Mouse (Mus musculus) layer of hippocampus, adult 2 months (tissue): ENCODE measurements around the gene Prr23a3. TPM values are rescaled to one million over a fixed set of nuclear protein-coding genes. Genes with fewer than 3 reads are reported as not detected.

Experiments
- DNase-seq, 2 experiments: peaks; one replicate each; pipeline ENCODE4 v3.0.0; 2022; ENCODE audit warnings: low spot score in 2 of 2
- H3K27ac ChIP-seq: fragments of 200-600 bp; 2 replicates; pipeline ENCODE4 v1.8.1; 2022
- H3K4me3 ChIP-seq: fragments of 200-600 bp; 2 replicates; pipeline ENCODE4 v1.8.1; 2022; ENCODE audit warnings: mild to moderate bottlenecking
- CTCF ChIP-seq: fragments of 200-600 bp; conservative IDR thresholded peaks from 2 replicates; pipeline ENCODE4 v1.8.1; 2022; ENCODE audit warnings: antibody characterized with exemption, mild to moderate bottlenecking, moderate library complexity
- total RNA-seq, 2 experiments: library from RNA; stranded (reverse); gene quantifications; 2 replicates each; pipeline ENCODE4 v1.2.3; 2021

Prr23a3 gene
- total RNA-seq, 2 experiments from 2014 or later: not detected

DNA sequence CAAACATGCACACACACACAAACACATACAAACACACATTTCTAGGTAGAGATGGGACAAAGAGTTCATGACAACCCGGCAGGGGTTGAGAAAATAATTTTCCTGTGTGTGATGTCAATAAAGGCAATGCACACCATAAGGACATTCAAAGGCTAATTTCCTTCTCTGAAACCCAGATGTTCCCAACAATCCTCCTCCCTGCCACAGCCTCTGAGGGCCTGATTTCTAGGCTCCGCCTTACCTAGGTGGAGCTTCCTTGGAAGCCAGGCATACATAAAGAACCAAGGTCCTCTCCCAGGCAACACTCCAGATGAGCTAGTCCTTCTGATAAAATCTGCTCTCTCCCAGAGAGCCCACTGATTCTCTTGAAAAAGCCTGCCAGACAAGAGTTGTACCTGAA is 38.3 kb downstream of the Prr23a3 start, which contains the start of gene 7420426K07Rik:
Gene 7420426K07Rik (plus strand): TSS at position 301 of the 400 bp plus-strand sequence.
- H3K27ac ChIP-seq: no peak within 1 kb of the TSS
- no peak for TF ChIP-seq CTCF
- no peak within 1 kb of the TSS for H3K4me3 ChIP-seq
- no peak for DNase-seq

Other genes with a start within 250 kb of the Prr23a3 start
- not detected for gene Prr23a1, start 22.3 kb upstream of the Prr23a3 start, total RNA-seq
- not detected for gene Prr23a2, start 8.3 kb upstream of the Prr23a3 start, total RNA-seq
- not detected for gene 7420426K07Rik, start 38.4 kb downstream of the Prr23a3 start, total RNA-seq
- gene Foxl2, start 90.5 kb downstream of the Prr23a3 start, total RNA-seq: 1 to 10 TPM in 1 of 2 experiments, under 1 TPM in 1; 0.92 to 1.0 TPM
- 10 to 100 TPM; 60.0 to 61.1 TPM for gene Faim, start 121.6 kb downstream of the Prr23a3 start, total RNA-seq
- gene Gm1123, start 170.9 kb downstream of the Prr23a3 start, total RNA-seq: under 1 TPM; 0.22 to 0.38 TPM